Mouse (Mus musculus) left cerebral cortex, adult 2 months (tissue): ENCODE measurements around the gene Reck. TPM values are rescaled to one million over a fixed set of nuclear protein-coding genes. Genes with fewer than 3 reads are reported as not detected.

Experiments used
- DNase-seq, 2 experiments: peaks; one replicate each; pipeline ENCODE4 v3.0.0; 2021 to 2022; ENCODE audit warnings: low spot score in 2 of 2, mixed read lengths in 1 of 2; ENCODE audit errors: extremely low spot score in 1 of 2
- H3K27ac ChIP-seq: fragments of 200-600 bp; 2 replicates; pipeline ENCODE4 v1.8.1; 2022
- H3K4me3 ChIP-seq: fragments of 200-600 bp; 2 replicates; pipeline ENCODE4 v1.8.1; 2022
- CTCF ChIP-seq: fragments of 200-600 bp; IDR thresholded peaks from 2 replicates; pipeline ENCODE4 v1.8.1; 2022; ENCODE audit warnings: antibody characterized with exemption, mild to moderate bottlenecking, moderate library complexity
- intact Hi-C: fragments of 180-260 bp; cut with DNase I; formaldehyde crosslinking; loops from one replicate; pipeline ENCODE4 v1.15.1; 2025
- total RNA-seq, 2 experiments: library from RNA; stranded (reverse); gene quantifications; 2 replicates each; pipeline ENCODE4 v1.2.3; 2021

The Reck gene
- total RNA-seq, 2 experiments from 2014 or later = 7.6 to 8.6 TPM

- no peak for DNase-seq
- intact Hi-C loops = no loop called here
- TF ChIP-seq CTCF = no peak
- Histone ChIP-seq H3K27ac (no peak overlapping the region), H3K4me3 (no peak overlapping the region)
Observed at GRCm38 (mm10) chr4:43974914-43975616, 99.7 kb downstream of the Reck start.

- TF ChIP-seq CTCF = no peak
- Histone ChIP-seq H3K27ac (no peak overlapping the region), H3K4me3 (no peak overlapping the region)
- no peak for DNase-seq
- intact Hi-C loops = no loop called here
Observed at GRCm38 (mm10) chr4:43976223-43976740, 101.0 kb downstream of the Reck start.

- Histone ChIP-seq H3K4me3 (no peak overlapping the region), H3K27ac (no peak overlapping the region)
- TF ChIP-seq CTCF = no peak
- intact Hi-C loops = loop anchor here (2.0 kb wide), 1 partner anchor 20 kb away; no protein-coding TSS in a partner anchor
- DNase-seq = no peak
Observed at GRCm38 (mm10) chr4:43978521-43979443, 103.5 kb downstream of the Reck start.

- no peak for TF ChIP-seq CTCF
- intact Hi-C loops = loop anchor here (2.0 to 10.0 kb wide), 2 partner anchors 21 to 235 kb away; no protein-coding TSS in a partner anchor
- DNase-seq = peak; percentile 78 to 88
- no peak overlapping the region for H3K4me3 ChIP-seq
- no peak overlapping the region for H3K27ac ChIP-seq
Observed at GRCm38 (mm10) chr4:43979746-43980145, 104.4 kb downstream of the Reck start.

GRCm38 (mm10) chr4:43980236-43980635 lies 104.9 kb downstream of the Reck start:
- TF ChIP-seq CTCF = no peak
- no peak for DNase-seq
- intact Hi-C loops = loop anchor here (10.0 kb wide), 1 partner anchor 235 kb away; no protein-coding TSS in a partner anchor
- Histone ChIP-seq H3K27ac (no peak overlapping the region), H3K4me3 (no peak overlapping the region)

- no peak overlapping the region for H3K4me3 ChIP-seq
- no peak for DNase-seq
- intact Hi-C loops = loop anchor here (10.0 kb wide), 1 partner anchor 236 kb away; no protein-coding TSS in a partner anchor
- no peak for TF ChIP-seq CTCF
- no peak overlapping the region for H3K27ac ChIP-seq
Observed at GRCm38 (mm10) chr4:43980846-43981245, 105.5 kb downstream of the Reck start.

GRCm38 (mm10) chr4:43981251-43981650 lies 105.9 kb downstream of the Reck start:
- DNase-seq = no peak
- intact Hi-C loops = loop anchor here (10.0 kb wide), 1 partner anchor 236 kb away; no protein-coding TSS in a partner anchor
- Histone ChIP-seq H3K27ac (no peak overlapping the region), H3K4me3 (no peak overlapping the region)
- no peak for TF ChIP-seq CTCF

GRCm38 (mm10) chr4:43982053-43982732 lies 106.9 kb downstream of the Reck start:
- peak; percentile 93 to 96 for DNase-seq
- H3K27ac ChIP-seq = no peak overlapping the region

GRCm38 (mm10) chr4:43983181-43983580 lies 107.9 kb downstream of the Reck start, which contains the start of gene Ccin:
TSS of gene Ccin (plus strand) at chr4:43983483.
- peak within 1 kb of the TSS; percentile 39 for H3K4me3 ChIP-seq
- no peak for DNase-seq
- H3K27ac ChIP-seq = no peak within 1 kb of the TSS
- intact Hi-C loops = loop anchor here (10.0 kb wide), 1 partner anchor 238 kb away; no protein-coding TSS in a partner anchor
- no peak for TF ChIP-seq CTCF

More at GRCm38 (mm10) chr4:43982053-43982732, 106.9 kb downstream of the Reck start:
- intact Hi-C loops = loop anchor here (1.0 to 10.0 kb wide), 3 partner anchors 55 to 237 kb away; no protein-coding TSS in a partner anchor
- H3K4me3 ChIP-seq = peak overlapping the region; percentile 39
- TF ChIP-seq CTCF = peak; percentile 99

- TF ChIP-seq CTCF = no peak
- no peak overlapping the region for H3K4me3 ChIP-seq
- H3K27ac ChIP-seq = no peak overlapping the region
- DNase-seq = no peak
- intact Hi-C loops = loop anchor here (10.0 kb wide), 1 partner anchor 239 kb away; no protein-coding TSS in a partner anchor
Observed at GRCm38 (mm10) chr4:43983756-43984155, 108.4 kb downstream of the Reck start.

- H3K27ac ChIP-seq = no peak overlapping the region
- no peak for TF ChIP-seq CTCF
- intact Hi-C loops = loop anchor here (10.0 kb wide), 1 partner anchor 240 kb away; no protein-coding TSS in a partner anchor
- DNase-seq = no peak
- H3K4me3 ChIP-seq = no peak overlapping the region
Observed at GRCm38 (mm10) chr4:43984326-43984725, 109.0 kb downstream of the Reck start.
